In the genomic region with DNA sequence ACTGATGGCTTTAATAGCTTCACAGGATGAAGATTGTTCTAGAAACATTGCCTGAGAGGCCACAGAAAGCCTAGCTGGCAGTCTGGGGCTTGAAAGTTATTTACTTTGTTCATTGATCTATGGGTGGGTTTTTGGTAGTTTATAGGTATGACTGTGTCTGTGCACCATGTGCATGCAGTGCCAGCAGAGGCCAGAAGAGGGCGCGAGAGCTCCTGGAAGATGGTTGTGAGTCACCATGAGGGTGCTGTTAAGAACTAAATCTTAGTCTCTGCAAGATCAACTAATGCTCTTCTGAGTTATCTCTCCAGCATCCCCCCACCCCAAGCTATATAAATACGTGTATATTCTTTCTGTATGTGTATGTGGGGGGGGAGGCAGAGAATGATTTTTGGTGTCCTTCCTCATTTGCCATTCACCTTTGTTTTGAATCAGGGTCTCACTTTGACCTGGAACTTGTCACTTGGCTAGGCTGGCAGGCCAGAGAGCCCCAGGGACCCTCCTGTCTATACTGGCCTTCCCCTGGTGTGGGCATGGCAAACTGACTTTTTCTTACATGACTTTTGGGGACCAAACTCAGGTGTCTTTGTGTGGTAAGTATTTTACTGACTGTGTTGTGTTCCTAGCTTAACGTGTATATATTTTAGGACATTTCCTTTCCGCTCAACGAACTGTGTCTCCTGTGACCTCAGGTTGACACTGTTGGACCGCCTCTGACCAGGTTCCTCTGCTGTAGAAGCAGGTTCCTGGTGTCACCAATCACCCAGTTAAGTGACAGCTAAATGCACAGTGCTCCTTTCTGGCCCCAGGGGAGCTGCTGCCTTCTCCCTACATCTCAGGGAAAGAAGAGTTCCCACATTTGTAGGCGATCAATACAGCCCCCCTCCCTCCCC, we compare ENCODE assay signal across 9 mouse cellular contexts.
A peak's percentile ranks its signal among the peaks of the same experiment; 100 is the strongest.
DNase-seq lines count a peak whose midpoint lies in the region; ATAC-seq and TF ChIP-seq lines count a peak whose summit lies in the region.
"Had no signal": no experiment of that assay in that cellular context is flagged by ENCODE, and none has a peak within 500 bp of the region (broad histone marks: within the 10 kb centered on the region; RNA-seq: fewer than 3 reads in every experiment).

No protein-coding gene starts in this region.

- H3K36me3 ChIP-seq in kidney, postnatal 0 days (ENCODE audit: insufficient read depth, low read length) = no peaks in the 10 kb centered on the region

- peak; percentile 61 for TF ChIP-seq CTCF in kidney, postnatal 0 days (IDR thresholded peaks at IDR 0.05; ENCODE audit: low read depth)

- 56% methylated on average over 8 of the region's 8 CpGs for WGBS in kidney, postnatal 0 days

- peaks cover 9% of the 10 kb centered on the region; the same call in 1 of the 2 replicates for H3K4me1 ChIP-seq in kidney, postnatal 0 days (replicated peaks; ENCODE audit: insufficient read depth, low read length)

- ATAC-seq in kidney, postnatal 0 days (replicated peaks; ENCODE audit: low FRiP score, low read depth) = no peak

- H3K27me3 ChIP-seq in kidney, postnatal 0 days (ENCODE audit: insufficient read depth, low read length) = no peaks in the 10 kb centered on the region

- no peak overlapping the region for H3K4me3 ChIP-seq in kidney, postnatal 0 days (replicated peaks; ENCODE audit: low read depth, low read length)

- H3K4me2 ChIP-seq in kidney, postnatal 0 days (ENCODE audit: low read length) = no peak overlapping the region
- H3K4me2 ChIP-seq: midbrain, embryonic 11.5 days had no signal

- no peak overlapping the region for H3K9ac ChIP-seq in kidney, postnatal 0 days (ENCODE audit: low read depth, low read length)

- H3K27ac ChIP-seq in kidney, postnatal 0 days = no peak overlapping the region

- no peaks in the 10 kb centered on the region for H3K9me3 ChIP-seq in kidney, postnatal 0 days (replicated peaks; ENCODE audit: low read length)

- DNase-seq in kidney, postnatal 0 days (ENCODE audit: low spot score) = no peak
- DNase-seq in kidney, adult 9 months = no peak
- DNase-seq in right cerebral cortex, postnatal 4 days = peak; percentile 61
- no peak for DNase-seq in right cerebral cortex, adult 2 months (ENCODE audit: low spot score in 2 of 2)
- peak; percentile 90 for DNase-seq in ZHBTc4 (ENCODE audit: low read depth, low spot score)
- DNase-seq in spleen, postnatal 10 days (ENCODE audit: low spot score in 2 of 2) = peak; percentile 14 to 67
- DNase-seq in frontal cortex, postnatal 25 days (ENCODE audit: low spot score in 2 of 2) = no peak
- DNase-seq in cerebellum, adult 9-10 months = no peak

Comparison
In these comparisons a context has a peak if more than half of its experiments do, and no peak if none do; other contexts are left out.
1. DNase-seq: peak in right cerebral cortex, postnatal 4 days (single experiment), ZHBTc4 (single experiment) and spleen, postnatal 10 days (2 of 2); none in kidney, postnatal 0 days (single experiment), kidney, adult 9 months (single experiment), right cerebral cortex, adult 2 months (0 of 2), frontal cortex, postnatal 25 days (0 of 2) and cerebellum, adult 9-10 months (single experiment).